Mouse (Mus musculus) heart, embryonic 14.5 days (tissue): Measurements from ENCODE around the gene Ccer1. TPM values are rescaled to one million over a fixed set of nuclear protein-coding genes. Genes with fewer than 3 reads are reported as not detected.
"Not testable (repeated sequence)": the region's sequence is repeated elsewhere in the genome, so short reads cannot be mapped to it uniquely, and the experiment has no call there.

Source experiments
- ATAC-seq: fragments of 200-750 bp; cut with Nextera tagmentation; 2 replicates; pipeline ENCODE4 v1.8.0; 2017; ENCODE audit warnings: low read depth, moderate TSS enrichment; ENCODE audit not compliant: insufficient number of reproducible peaks, insufficient read depth, low FRiP score
- H3K27ac ChIP-seq, 2 experiments: fragments of 200-500 bp in 1 of 2; fragments of 300-500 bp in 1 of 2; sonication (generic) in 1 of 2; replicated peaks in 1 of 2; 2 replicates each; pipeline ENCODE4 v1.5.1; 2012 to 2014; ENCODE audit warnings: low read depth in 2 of 2, low read length in 2 of 2, control low read depth in 1 of 2, mild to moderate bottlenecking in 1 of 2, mixed read lengths in 1 of 2; ENCODE audit not compliant: control insufficient read depth in 1 of 2, insufficient read depth in 1 of 2
- H3K27me3 ChIP-seq: fragments of 300-500 bp; sonication (generic); 2 replicates; pipeline ENCODE4 v1.6.1; 2014; ENCODE audit warnings: mild to moderate bottlenecking, low read length, control low read depth; ENCODE audit not compliant: control insufficient read depth, insufficient read depth
- H3K36me3 ChIP-seq: fragments of 300-500 bp; sonication (generic); 2 replicates; pipeline ENCODE4 v1.6.1; 2014; ENCODE audit warnings: mild to moderate bottlenecking, control low read depth, low read length, mixed read lengths; ENCODE audit not compliant: control insufficient read depth, insufficient read depth
- H3K4me1 ChIP-seq, 2 experiments: fragments of 200-500 bp in 1 of 2; fragments of 300-500 bp in 1 of 2; sonication (generic) in 1 of 2; 2 replicates each; pipeline ENCODE4 v1.6.1; 2012 to 2014; ENCODE audit warnings: low read length in 2 of 2, control low read depth in 1 of 2, mixed read lengths in 1 of 2; ENCODE audit not compliant: control insufficient read depth in 2 of 2, insufficient read depth in 2 of 2
- H3K4me2 ChIP-seq: fragments of 300-500 bp; sonication (generic); 2 replicates; pipeline ENCODE4 v1.6.1; 2014; ENCODE audit warnings: mild to moderate bottlenecking, low read length
- H3K4me3 ChIP-seq, 2 experiments: fragments of 200-500 bp in 1 of 2; fragments of 300-500 bp in 1 of 2; sonication (generic) in 1 of 2; 2 replicates each; pipeline ENCODE4 v1.5.1; 2012 to 2014; ENCODE audit warnings: low read length in 2 of 2, mild to moderate bottlenecking in 2 of 2, control low read depth in 1 of 2, low read depth in 1 of 2, moderate library complexity in 1 of 2; ENCODE audit not compliant: control insufficient read depth in 1 of 2, insufficient read depth in 1 of 2
- H3K9ac ChIP-seq: fragments of 300-500 bp; sonication (generic); 2 replicates; pipeline ENCODE4 v1.6.1; 2014; ENCODE audit warnings: mild to moderate bottlenecking, low read length
- H3K9me3 ChIP-seq: fragments of 300-500 bp; sonication (generic); 2 replicates; pipeline ENCODE4 v1.6.1; 2016; ENCODE audit warnings: low read length, control low read depth; ENCODE audit not compliant: control insufficient read depth
- WGBS: fragments of 180-500 bp; shearing (Covaris S2); extraction: QIAGEN DNeasy Blood & Tissue Kit; methylation state at CpG from one replicate; pipeline ENCODE4 v1.1.7; 2014; 5-methylcytosine and 5-hydroxymethylcytosine counted together
- polyA plus RNA-seq: library from polyadenylated mRNA; unstranded; fragments of >200 nt; fragmentation: Nextera tagmentation; extraction: Ambion mirVana; gene quantifications from 2 replicates; pipeline ENCODE4 v1.2.1, GENCODE M21; 2014

Ccer1 gene
- polyA plus RNA-seq, 1 experiment from 2014 or later: not detected

DNA sequence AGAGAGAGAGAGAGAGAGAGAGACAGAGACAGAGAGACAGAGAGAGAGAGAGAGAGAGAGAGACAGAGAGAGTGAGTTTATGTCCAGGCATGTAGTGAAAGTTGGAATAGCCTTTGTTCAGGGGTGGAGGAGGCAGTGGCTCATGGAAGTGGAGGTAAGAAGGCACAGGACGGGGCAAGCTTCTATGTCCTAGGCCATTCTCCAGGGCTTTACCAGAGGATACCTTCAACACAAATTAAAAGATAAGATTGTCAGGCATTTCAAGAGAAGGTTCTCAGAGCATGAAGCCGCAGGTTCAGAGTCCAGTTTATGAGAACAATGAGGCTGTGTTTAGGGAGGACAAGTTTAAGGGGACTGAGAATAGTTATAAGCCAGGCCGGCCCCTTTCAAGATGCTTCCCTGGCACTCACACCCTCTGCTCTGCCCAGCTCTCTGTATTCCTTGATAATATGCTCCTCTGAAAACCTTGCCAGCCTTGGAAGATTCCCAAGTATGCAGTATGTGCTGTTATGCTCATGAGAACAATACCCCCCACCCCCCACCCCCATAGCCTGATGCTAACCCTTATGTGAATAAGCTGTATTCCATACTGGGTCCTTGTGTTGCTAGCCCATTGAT lies 22.5 kb downstream of the Ccer1 start:
- H3K4me2 ChIP-seq: no peak overlapping the region
- no peaks in the 10 kb centered on the region for H3K27me3 ChIP-seq
- H3K27ac ChIP-seq: no peak overlapping the region
- WGBS: 64% methylated on average over 3 of the region's 3 CpGs
- no peak overlapping the region for H3K4me3 ChIP-seq
- ATAC-seq: no peak
- no peaks in the 10 kb centered on the region for H3K9me3 ChIP-seq
- H3K9ac ChIP-seq: no peak overlapping the region
- peaks cover 3 to 4% of the 10 kb centered on the region in 2 experiments; a peak in 3 of 4 replicates for H3K4me1 ChIP-seq
- no peaks in the 10 kb centered on the region for H3K36me3 ChIP-seq

DNA sequence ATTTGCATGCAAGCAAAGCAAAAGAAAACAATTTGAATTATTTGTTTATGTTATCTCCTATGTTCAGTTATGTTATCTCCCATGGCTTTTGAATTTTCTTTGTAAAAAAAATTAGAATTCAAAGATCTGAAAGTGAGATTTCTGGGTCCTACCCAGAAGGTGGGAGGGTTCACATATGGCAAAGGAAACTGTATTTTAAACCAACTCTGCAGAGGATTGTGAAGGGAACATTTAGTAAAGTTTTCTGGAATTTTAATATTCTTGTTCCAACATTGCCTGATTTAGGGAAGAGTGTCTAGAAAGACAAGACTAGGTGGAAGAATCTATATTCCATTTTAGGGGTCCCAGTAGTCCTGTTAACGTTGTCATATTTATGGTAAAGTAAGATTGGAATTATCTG lies 24.4 kb downstream of the Ccer1 start:
- ATAC-seq: no peak
- Histone ChIP-seq H3K4me2 (no peak overlapping the region), H3K9me3 (no peaks in the 10 kb centered on the region), H3K4me1 (peaks cover 3 to 4% of the 10 kb centered on the region in 2 experiments; a peak in 3 of 4 replicates), H3K36me3 (no peaks in the 10 kb centered on the region), H3K4me3 (no peak overlapping the region), H3K9ac (no peak overlapping the region), H3K27me3 (no peaks in the 10 kb centered on the region), H3K27ac (no peak overlapping the region)
- WGBS: 74% methylated on average over 1 of the region's 1 CpGs

DNA sequence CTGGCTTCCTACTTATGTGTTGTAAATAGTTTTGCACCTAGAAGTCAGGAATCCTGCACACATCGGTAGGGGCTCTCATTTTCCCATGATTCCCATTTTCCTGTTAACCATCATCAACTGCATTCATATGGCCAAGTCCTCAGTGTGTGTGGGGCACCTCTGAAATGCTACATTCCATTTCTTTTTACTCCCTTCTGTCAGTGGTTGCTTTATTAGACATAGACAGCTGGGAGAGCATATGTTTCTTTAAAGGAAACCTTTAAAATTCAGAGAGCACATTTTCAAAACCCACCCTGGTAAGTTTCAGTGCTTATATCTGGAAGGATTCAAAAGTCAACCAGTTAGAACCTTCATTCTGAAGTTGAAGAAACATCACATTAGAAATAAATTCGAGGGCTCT lies 25.2 kb downstream of the Ccer1 start:
- no peak overlapping the region for H3K27ac ChIP-seq
- H3K27me3 ChIP-seq: no peaks in the 10 kb centered on the region
- no peak overlapping the region for H3K4me2 ChIP-seq
- WGBS: 59% methylated on average over 2 of the region's 2 CpGs
- no peaks in the 10 kb centered on the region for H3K36me3 ChIP-seq
- ATAC-seq: no peak
- no peak overlapping the region for H3K9ac ChIP-seq
- H3K4me1 ChIP-seq: peaks cover 3 to 4% of the 10 kb centered on the region in 2 experiments; a peak in 3 of 4 replicates
- H3K9me3 ChIP-seq: no peaks in the 10 kb centered on the region
- H3K4me3 ChIP-seq: no peak overlapping the region

DNA sequence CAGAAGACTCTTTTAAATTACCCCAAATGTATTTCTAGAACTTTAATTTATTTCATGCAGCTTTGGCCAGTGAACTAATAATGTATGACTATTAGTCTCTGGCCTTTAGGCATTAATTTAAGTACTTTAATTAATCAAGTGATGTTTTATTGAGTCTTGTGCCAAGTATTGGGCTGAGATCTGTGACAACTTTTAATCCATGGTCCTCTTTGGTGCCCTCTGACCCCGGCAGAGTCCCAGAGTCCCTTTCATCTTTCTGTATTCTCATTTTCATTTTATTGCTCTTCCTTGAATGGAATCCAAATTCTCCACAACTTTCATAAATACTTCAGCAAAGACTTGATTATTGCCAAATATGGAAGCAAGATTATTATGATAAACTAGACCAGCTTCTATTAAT lies 27.8 kb downstream of the Ccer1 start:
- no peak for ATAC-seq
- 89% methylated on average over 1 of the region's 1 CpGs for WGBS
- H3K4me1 ChIP-seq: no peaks in the 10 kb centered on the region
- H3K27ac ChIP-seq: no peak overlapping the region
- no peaks in the 10 kb centered on the region for H3K27me3 ChIP-seq
- H3K9ac ChIP-seq: no peak overlapping the region
- no peak overlapping the region for H3K4me3 ChIP-seq
- no peak overlapping the region for H3K4me2 ChIP-seq
- no peaks in the 10 kb centered on the region for H3K9me3 ChIP-seq
- no peaks in the 10 kb centered on the region for H3K36me3 ChIP-seq

DNA sequence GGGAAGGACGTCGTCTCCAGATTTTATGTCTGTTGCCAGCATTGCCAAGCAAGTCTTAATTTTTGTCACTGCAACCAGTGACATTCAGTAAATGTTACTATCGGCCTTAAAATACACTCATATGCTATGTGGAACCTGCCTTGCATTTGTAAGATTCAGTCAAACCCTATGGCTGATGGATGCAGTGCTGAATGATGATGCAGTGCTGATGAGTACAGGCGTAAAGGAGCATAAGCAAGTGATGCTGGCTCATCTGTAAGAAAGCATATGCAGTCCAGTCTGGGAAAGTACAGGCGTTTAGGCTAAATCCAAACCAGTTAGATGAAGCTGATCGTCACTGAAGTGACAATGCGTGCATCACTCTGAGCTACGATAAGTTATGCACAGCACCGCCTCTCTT lies 29.9 kb downstream of the Ccer1 start:
- Histone ChIP-seq H3K27me3 (no peaks in the 10 kb centered on the region), H3K27ac (no peak overlapping the region), H3K9ac (no peak overlapping the region), H3K4me1 (no peaks in the 10 kb centered on the region), H3K4me3 (no peak overlapping the region), H3K9me3 (no peaks in the 10 kb centered on the region), H3K36me3 (no peaks in the 10 kb centered on the region), H3K4me2 (no peak overlapping the region)
- ATAC-seq: no peak
- 92% methylated on average over 9 of the region's 9 CpGs for WGBS

DNA sequence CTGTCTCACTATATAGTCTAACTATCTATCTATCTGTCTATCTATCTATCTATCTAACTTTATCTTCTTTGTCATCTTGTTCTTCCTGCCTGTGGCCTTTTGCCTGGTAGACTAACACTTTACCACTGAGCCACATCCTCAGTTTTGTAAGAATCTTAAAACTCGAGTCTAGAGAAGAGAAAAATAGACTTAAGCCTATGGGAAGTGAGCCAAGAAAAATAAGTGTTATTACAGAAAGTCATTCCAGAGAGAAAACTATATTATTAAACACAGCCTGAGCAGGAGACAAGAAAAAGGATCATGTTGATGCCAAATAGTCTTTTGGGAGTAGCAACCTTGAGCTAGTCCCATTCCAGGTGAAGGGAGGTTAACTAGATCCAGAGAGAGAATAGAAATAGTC lies 33.1 kb downstream of the Ccer1 start:
- no peak overlapping the region for H3K9ac ChIP-seq
- H3K9me3 ChIP-seq: no peaks in the 10 kb centered on the region
- H3K4me1 ChIP-seq: no peaks in the 10 kb centered on the region
- H3K4me3 ChIP-seq: no peak overlapping the region
- no peak overlapping the region for H3K27ac ChIP-seq
- WGBS: 40% methylated on average over 1 of the region's 1 CpGs
- no peaks in the 10 kb centered on the region for H3K27me3 ChIP-seq
- no peak for ATAC-seq
- H3K4me2 ChIP-seq: no peak overlapping the region
- no peaks in the 10 kb centered on the region for H3K36me3 ChIP-seq

DNA sequence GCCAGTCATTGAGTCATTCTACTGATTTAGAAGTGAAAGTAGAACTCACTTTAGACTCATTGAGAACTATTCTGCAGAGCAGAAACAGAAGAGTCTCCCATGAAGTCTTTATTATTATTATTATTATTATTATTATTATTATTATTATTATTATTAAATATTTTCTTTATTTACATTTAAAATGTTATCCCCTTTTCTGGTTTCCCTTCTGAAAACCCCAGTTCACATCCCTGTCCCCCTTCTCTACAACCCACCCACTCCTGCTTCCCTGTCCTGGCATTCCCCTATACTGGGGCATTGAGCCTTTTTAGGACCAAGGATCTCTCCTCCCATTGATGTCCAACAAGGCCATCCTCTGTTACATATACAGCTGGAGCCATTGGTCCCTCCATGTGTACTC lies 33.8 kb downstream of the Ccer1 start, which contains the start of gene C030005K15Rik:
Gene C030005K15Rik (minus strand): TSS at position 101 of the 400 bp plus-strand sequence.
- H3K27ac ChIP-seq, ATAC-seq, H3K4me2 ChIP-seq, H3K4me3 ChIP-seq, H3K36me3 ChIP-seq, H3K27me3 ChIP-seq, H3K9ac ChIP-seq, H3K9me3 ChIP-seq, H3K4me1 ChIP-seq: not testable (repeated sequence)
